Mouse (Mus musculus) stomach, embryonic 16.5 days (tissue): ENCODE data around the gene Dhrs7b. TPM values are rescaled to one million over a fixed set of nuclear protein-coding genes. Genes with fewer than 3 reads are reported as not detected.
"Not testable (repeated sequence)": the region's sequence is repeated elsewhere in the genome, so short reads cannot be mapped to it uniquely, and the experiment has no call there.

Experiments
- ATAC-seq: fragments of 200-750 bp; cut with Nextera tagmentation; 2 replicates; pipeline ENCODE4 v1.8.0; 2017; ENCODE audit warnings: moderate number of reproducible peaks, moderate TSS enrichment; ENCODE audit not compliant: insufficient read depth, low FRiP score
- H3K27ac ChIP-seq: fragments of 300-500 bp; sonication (generic); 2 replicates; pipeline ENCODE4 v1.5.1; 2014; ENCODE audit warnings: low read length
- H3K27me3 ChIP-seq: fragments of 300-500 bp; sonication (generic); 2 replicates; pipeline ENCODE4 v1.6.1; 2014; ENCODE audit warnings: low read length, control low read depth, mixed read lengths; ENCODE audit not compliant: control insufficient read depth, insufficient read depth
- H3K36me3 ChIP-seq: fragments of 300-500 bp; sonication (generic); 2 replicates; pipeline ENCODE4 v1.6.1; 2014; ENCODE audit warnings: low read length; ENCODE audit not compliant: control insufficient read depth, insufficient read depth
- H3K4me1 ChIP-seq: fragments of 300-500 bp; sonication (generic); 2 replicates; pipeline ENCODE4 v1.6.1; 2014; ENCODE audit warnings: low read length, control low read depth, mixed read lengths; ENCODE audit not compliant: control insufficient read depth, insufficient read depth
- H3K4me2 ChIP-seq: fragments of 300-500 bp; sonication (generic); 2 replicates; pipeline ENCODE4 v1.6.1; 2014; ENCODE audit warnings: low read depth, low read length, mixed read lengths
- H3K4me3 ChIP-seq: fragments of 300-500 bp; sonication (generic); replicated peaks from 2 replicates; pipeline ENCODE4 v1.5.1; 2014; ENCODE audit warnings: mild to moderate bottlenecking, low read length
- H3K9ac ChIP-seq: fragments of 300-500 bp; sonication (generic); 2 replicates; pipeline ENCODE4 v1.6.1; 2014; ENCODE audit warnings: low read length
- H3K9me3 ChIP-seq: fragments of 300-500 bp; sonication (generic); replicated peaks from 2 replicates; pipeline ENCODE4 v1.6.1; 2016; ENCODE audit warnings: low read length, control low read depth; ENCODE audit not compliant: control insufficient read depth
- WGBS: fragments of 180-500 bp; shearing (Covaris S2); extraction: QIAGEN DNeasy Blood & Tissue Kit; methylation state at CpG from one replicate; pipeline ENCODE4 v1.1.7; 2014; 5-methylcytosine and 5-hydroxymethylcytosine counted together
- polyA plus RNA-seq: library from polyadenylated mRNA; unstranded; fragments of >200 nt; fragmentation: Nextera tagmentation; extraction: Ambion mirVana; gene quantifications from 2 replicates; pipeline ENCODE4 v1.2.1, GENCODE M21; 2015

The Dhrs7b gene
- polyA plus RNA-seq, 1 experiment from 2014 or later = 42.8 TPM

GRCm38 (mm10) chr11:60809546-60809945, 20.9 kb upstream of the Dhrs7b start:
- H3K9me3 ChIP-seq = no peaks in the 10 kb centered on the region
- no peak for ATAC-seq
- H3K36me3 ChIP-seq = no peaks in the 10 kb centered on the region
- peak overlapping the region; percentile 76 for H3K27ac ChIP-seq
- H3K4me3 ChIP-seq = peak overlapping the region; percentile 57
- peaks cover 19% of the 10 kb centered on the region; the same call in 1 of the 2 replicates for H3K4me1 ChIP-seq
- peak overlapping the region; percentile 80 for H3K4me2 ChIP-seq
- WGBS = 53% methylated on average over 1 of the region's 1 CpGs
- no peaks in the 10 kb centered on the region for H3K27me3 ChIP-seq
- H3K9ac ChIP-seq = peak overlapping the region; percentile 57; the same call in 1 of the 2 replicates

GRCm38 (mm10) chr11:60810046-60810965, 20.1 kb upstream of the Dhrs7b start:
- Histone ChIP-seq H3K4me2 (peak overlapping the region; percentile 80), H3K27me3 (no peaks in the 10 kb centered on the region), H3K4me1 (peaks cover 19% of the 10 kb centered on the region; the same call in 1 of the 2 replicates), H3K27ac (peak overlapping the region; percentile 76), H3K4me3 (peak overlapping the region; percentile 57), H3K36me3 (no peaks in the 10 kb centered on the region), H3K9ac (peak overlapping the region; percentile 57), H3K9me3 (no peaks in the 10 kb centered on the region)
- WGBS = 14% methylated on average over 14 of the region's 14 CpGs
- ATAC-seq = no peak

DNA sequence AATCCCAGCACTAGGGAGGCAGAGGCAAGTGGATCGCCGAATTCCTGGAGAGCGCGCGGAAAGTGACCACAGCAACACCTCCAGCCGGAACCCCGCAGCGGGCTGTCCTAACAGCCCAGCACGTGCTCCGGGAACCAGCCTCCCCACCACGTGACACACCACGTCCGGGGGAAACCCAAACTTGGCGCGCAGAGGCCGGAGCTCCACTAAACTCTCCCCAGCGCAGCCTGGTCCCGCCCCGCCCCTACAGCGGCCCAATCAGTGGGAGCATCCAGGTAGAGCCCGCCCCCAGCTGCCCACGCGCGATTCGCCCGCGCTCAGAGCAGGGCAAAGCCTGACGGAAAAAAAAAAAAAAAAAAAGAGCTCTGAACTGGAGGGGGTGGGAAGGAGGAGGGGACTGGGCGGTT, 19.4 kb upstream of the Dhrs7b start:
- Histone ChIP-seq H3K27me3 (no peaks in the 10 kb centered on the region), H3K27ac (peak overlapping the region; percentile 76), H3K9ac (peak overlapping the region; percentile 57), H3K4me1 (peaks cover 19% of the 10 kb centered on the region; the same call in 1 of the 2 replicates), H3K36me3 (no peaks in the 10 kb centered on the region), H3K4me3 (peak overlapping the region; percentile 57), H3K4me2 (peak overlapping the region; percentile 80), H3K9me3 (no peaks in the 10 kb centered on the region)
- peak; percentile 99 for ATAC-seq
- WGBS = under 1% methylated on average over 29 of the region's 29 CpGs

DNA sequence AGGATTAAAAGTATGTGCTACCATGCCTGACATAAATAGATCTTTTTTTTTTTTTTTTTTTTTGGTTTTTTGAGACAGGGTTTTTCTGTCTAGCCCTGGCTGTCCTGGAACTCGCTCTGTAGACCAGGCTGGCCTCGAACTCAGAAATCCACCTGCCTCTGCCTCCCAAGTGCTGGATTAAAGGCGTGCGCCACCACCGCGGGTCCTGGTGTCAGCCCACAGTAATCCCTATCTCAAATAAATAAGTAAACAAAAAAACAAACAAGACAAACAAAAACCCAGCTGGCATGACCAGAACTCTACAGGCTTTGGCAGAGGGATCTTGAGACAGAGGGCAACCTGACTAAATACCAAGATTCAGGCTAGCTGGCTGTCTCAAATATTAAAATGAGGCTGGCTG, 18.8 kb upstream of the Dhrs7b start, which contains the start of gene Shmt1:
Gene Shmt1 (minus strand): TSS at position 101 of the 400 bp plus-strand sequence.
- H3K9me3 ChIP-seq, H3K36me3 ChIP-seq, ATAC-seq, H3K27me3 ChIP-seq: not testable (repeated sequence)
- Histone ChIP-seq H3K4me1 (peaks cover 19% of the 10 kb centered on the region; the same call in 1 of the 2 replicates), H3K27ac (peak within 1 kb of the TSS; percentile 76), H3K4me3 (peak within 1 kb of the TSS; percentile 57), H3K9ac (peak within 1 kb of the TSS; percentile 57), H3K4me2 (peak within 1 kb of the TSS; percentile 80)
- 21% methylated on average over 6 of the region's 6 CpGs for WGBS

DNA sequence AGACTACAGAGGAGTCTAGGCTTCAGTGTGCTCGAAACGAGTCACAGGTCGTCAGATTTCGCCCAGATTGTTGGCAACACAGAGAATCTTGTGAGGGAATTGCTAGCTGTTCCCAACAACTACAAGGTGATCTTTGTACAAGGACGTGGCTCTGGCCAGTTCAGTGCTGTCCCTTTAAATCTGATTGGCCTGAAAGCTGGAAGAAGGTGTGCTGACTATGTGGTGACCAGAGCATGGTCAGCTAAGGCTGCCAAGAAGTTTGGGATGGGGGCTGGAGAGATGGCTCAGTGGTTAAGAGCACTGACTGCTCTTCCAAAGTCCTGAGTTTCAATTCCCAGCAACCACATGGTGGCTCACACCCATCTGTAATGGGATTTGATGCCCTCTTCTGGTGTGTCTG, 14.0 kb upstream of the Dhrs7b start:
- 72% methylated on average over 5 of the region's 5 CpGs for WGBS
- Histone ChIP-seq H3K27ac (no peak overlapping the region), H3K27me3 (no peaks in the 10 kb centered on the region), H3K4me3 (no peak overlapping the region), H3K9me3 (no peaks in the 10 kb centered on the region), H3K4me2 (no peak overlapping the region), H3K36me3 (no peaks in the 10 kb centered on the region), H3K4me1 (no peaks in the 10 kb centered on the region), H3K9ac (no peak overlapping the region)
- ATAC-seq = no peak

GRCm38 (mm10) chr11:60823771-60824170, 6.7 kb upstream of the Dhrs7b start:
- H3K4me1 ChIP-seq = no peaks in the 10 kb centered on the region
- WGBS = 67% methylated on average over 2 of the region's 2 CpGs

GRCm38 (mm10) chr11:60825191-60825590, 5.2 kb upstream of the Dhrs7b start:
- no peak overlapping the region for H3K4me2 ChIP-seq
- no peak overlapping the region for H3K4me3 ChIP-seq
- H3K9ac ChIP-seq = no peak overlapping the region
- no peaks in the 10 kb centered on the region for H3K27me3 ChIP-seq
- no peaks in the 10 kb centered on the region for H3K36me3 ChIP-seq
- no peaks in the 10 kb centered on the region for H3K4me1 ChIP-seq
- 49% methylated on average over 3 of the region's 3 CpGs for WGBS
- ATAC-seq = peak; percentile 90
- peak overlapping the region; percentile 47; the same call in 1 of the 2 replicates for H3K27ac ChIP-seq
- no peaks in the 10 kb centered on the region for H3K9me3 ChIP-seq

More at GRCm38 (mm10) chr11:60823771-60824170, 6.7 kb upstream of the Dhrs7b start:
- Histone ChIP-seq H3K27me3 (no peaks in the 10 kb centered on the region), H3K27ac (no peak overlapping the region), H3K9ac (no peak overlapping the region), H3K4me2 (no peak overlapping the region), H3K36me3 (no peaks in the 10 kb centered on the region), H3K9me3 (no peaks in the 10 kb centered on the region), H3K4me3 (no peak overlapping the region)
- ATAC-seq = no peak

- Histone ChIP-seq H3K9me3 (no peaks in the 10 kb centered on the region), H3K4me2 (no peak overlapping the region), H3K27me3 (no peaks in the 10 kb centered on the region), H3K9ac (no peak overlapping the region), H3K4me3 (no peak overlapping the region), H3K4me1 (peaks cover 5% of the 10 kb centered on the region; the same call in 1 of the 2 replicates), H3K27ac (no peak overlapping the region), H3K36me3 (no peaks in the 10 kb centered on the region)
- WGBS = 53% methylated on average over 1 of the region's 1 CpGs
- no peak for ATAC-seq
Observed at GRCm38 (mm10) chr11:60826700-60827099, 3.7 kb upstream of the Dhrs7b start.

GRCm38 (mm10) chr11:60827241-60827945, 3.0 kb upstream of the Dhrs7b start:
- no peaks in the 10 kb centered on the region for H3K36me3 ChIP-seq
- 59% methylated on average over 4 of the region's 4 CpGs for WGBS
- no peaks in the 10 kb centered on the region for H3K27me3 ChIP-seq
- H3K9ac ChIP-seq = no peak overlapping the region
- peaks cover 5% of the 10 kb centered on the region; the same call in 1 of the 2 replicates for H3K4me1 ChIP-seq
- H3K9me3 ChIP-seq = no peaks in the 10 kb centered on the region
- no peak overlapping the region for H3K4me3 ChIP-seq
- no peak overlapping the region for H3K27ac ChIP-seq
- no peak for ATAC-seq
- H3K4me2 ChIP-seq = no peak overlapping the region
